Mouse (Mus musculus): ENCODE results near the gene Rarb. TPM values are rescaled to one million over a fixed set of nuclear protein-coding genes. Genes with fewer than 3 reads are reported as not detected.

Gene Rarb
- polyA plus RNA-seq, 1 experiment from 2014 or later, result 19.1 TPM

GRCm38 (mm10) chr14:16405187-16405586 is 413.8 kb downstream of the Rarb start:
- H3K4me1 ChIP-seq, result no peaks in the 10 kb centered on the region
- no peak for DNase-seq (ENCODE audit: low spot score)
- WGBS, result 93% methylated on average over 4 of the region's 4 CpGs
- peaks cover 84% of the 10 kb centered on the region for H3K36me3 ChIP-seq
- H3K27me3 ChIP-seq (ENCODE audit: low read depth, poor library complexity, severe bottlenecking), result no peaks in the 10 kb centered on the region
- no peak overlapping the region for H3K4me3 ChIP-seq
- H3K9me3 ChIP-seq (replicated peaks), result no peaks in the 10 kb centered on the region
- no peak overlapping the region for H3K27ac ChIP-seq

DNA sequence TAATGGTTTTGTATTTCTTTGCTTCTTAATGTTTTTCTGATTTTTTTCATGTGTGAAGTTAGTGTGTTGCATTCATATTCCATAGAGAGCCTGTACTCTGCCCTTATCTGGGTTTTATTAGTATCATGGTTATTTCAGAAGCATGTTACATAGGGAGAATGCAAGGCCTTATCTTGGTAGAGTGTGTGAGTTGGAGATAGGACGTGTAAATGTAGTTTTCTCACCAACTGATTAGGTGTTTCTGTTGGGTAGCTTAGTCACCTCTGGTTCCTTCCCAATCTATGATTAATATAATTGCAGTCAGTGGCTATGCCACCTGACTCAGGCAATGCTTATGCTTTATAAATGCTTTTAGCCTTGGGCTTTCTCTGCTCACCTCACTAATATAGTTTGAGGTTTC is 434.2 kb downstream of the Rarb start:
- DNase-seq (ENCODE audit: low spot score), result no peak
- WGBS, result 80% methylated on average over 1 of the region's 1 CpGs
- no peak overlapping the region for H3K27ac ChIP-seq

More for the DNA sequence above, 434.2 kb downstream of the Rarb start:
- no peaks in the 10 kb centered on the region for H3K27me3 ChIP-seq (ENCODE audit: low read depth, poor library complexity, severe bottlenecking)
- H3K4me3 ChIP-seq, result no peak overlapping the region
- peaks cover 45% of the 10 kb centered on the region for H3K36me3 ChIP-seq
- 0 out of 2 replicates have a peak, but pooled peaks cover 4% of the 10 kb centered on the region for H3K4me1 ChIP-seq
- no peaks in the 10 kb centered on the region for H3K9me3 ChIP-seq (replicated peaks)
